Mouse (Mus musculus): ENCODE measurements around the gene Arid1b.

Arid1b gene

DNA sequence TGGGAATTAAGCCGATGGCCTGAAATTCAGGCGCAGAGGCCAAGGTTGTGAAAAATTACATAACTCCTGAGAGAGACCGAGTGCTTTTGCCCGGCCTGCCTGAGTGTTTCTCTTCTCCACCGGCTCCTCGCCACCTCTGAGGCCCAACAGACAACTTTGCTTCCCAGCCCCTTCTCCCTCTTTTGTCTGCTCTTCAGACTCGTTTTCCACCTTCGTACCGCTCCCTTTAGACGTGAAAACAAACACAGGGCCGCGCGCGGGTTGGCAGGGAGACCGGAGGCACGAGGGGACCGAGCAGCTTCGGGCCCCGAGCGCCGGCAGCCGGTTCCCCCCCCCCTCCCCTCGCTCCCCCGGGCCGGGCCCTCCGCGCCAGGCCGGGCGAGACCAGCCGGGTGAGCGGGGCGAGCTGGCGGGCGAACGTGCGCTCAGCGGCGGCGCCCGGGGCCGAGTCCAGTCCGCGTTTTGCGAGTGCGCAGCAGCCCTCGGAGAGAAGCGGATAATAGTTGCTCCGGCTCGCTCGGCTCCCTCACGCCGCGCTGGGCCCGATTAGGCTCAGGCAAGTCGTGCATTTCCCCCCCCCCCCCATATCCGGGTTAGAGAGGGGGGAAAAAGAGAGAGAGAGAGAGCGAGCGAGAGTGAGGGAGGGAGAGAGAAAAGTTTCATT, at the start of gene Arid1b:
TSS of gene Arid1b (plus strand) at position 493 of the 664 bp plus-strand sequence.
- peak; percentile 87 for DNase-seq (ENCODE audit: low spot score)

DNA sequence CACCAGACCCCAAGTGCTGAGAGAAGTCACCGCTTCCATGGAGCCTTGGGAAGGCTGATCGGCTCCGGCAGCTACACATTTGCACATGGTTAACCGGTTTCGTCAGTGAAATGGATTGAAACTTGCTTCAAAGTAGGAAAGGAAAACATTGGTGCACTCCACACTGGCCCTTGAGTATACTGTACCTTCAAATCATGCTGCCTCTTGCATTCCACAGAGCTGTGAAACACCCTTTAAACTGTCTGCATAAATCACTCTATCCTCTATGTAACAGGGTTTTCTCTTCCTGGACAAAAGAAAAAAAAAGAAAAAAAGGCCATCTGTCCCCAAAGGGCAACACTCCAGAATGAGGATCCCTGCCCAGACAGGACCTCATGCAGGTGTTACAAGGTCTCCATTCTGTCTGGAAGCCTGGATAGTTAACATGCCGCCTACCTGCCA, 48.8 kb upstream of the Arid1b start:
- DNase-seq (ENCODE audit: low spot score), result no peak

DNA sequence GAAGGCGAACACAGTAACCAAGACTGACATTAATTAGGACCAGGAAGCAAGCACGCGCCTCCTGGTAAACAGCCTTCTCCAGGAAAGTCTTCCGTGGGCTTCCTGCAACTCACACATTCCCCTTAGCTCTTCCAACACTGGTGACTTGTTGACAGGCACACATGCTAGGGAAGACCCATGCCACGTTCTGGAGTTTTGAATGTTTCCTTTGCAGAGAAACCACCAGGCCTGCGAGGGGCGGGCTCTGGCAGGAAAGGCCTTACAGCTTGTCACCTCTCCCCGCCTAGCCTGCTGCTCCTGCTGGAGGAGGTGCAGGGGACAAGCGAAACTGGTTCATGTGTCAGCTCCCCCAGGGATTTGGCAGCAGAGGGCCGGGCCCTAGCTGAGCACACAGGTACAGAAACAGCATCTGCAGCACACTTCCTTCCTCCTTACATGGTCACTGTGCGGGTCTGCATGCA, 48.2 kb upstream of the Arid1b start:
- DNase-seq (ENCODE audit: low spot score), result peak; percentile 52

DNA sequence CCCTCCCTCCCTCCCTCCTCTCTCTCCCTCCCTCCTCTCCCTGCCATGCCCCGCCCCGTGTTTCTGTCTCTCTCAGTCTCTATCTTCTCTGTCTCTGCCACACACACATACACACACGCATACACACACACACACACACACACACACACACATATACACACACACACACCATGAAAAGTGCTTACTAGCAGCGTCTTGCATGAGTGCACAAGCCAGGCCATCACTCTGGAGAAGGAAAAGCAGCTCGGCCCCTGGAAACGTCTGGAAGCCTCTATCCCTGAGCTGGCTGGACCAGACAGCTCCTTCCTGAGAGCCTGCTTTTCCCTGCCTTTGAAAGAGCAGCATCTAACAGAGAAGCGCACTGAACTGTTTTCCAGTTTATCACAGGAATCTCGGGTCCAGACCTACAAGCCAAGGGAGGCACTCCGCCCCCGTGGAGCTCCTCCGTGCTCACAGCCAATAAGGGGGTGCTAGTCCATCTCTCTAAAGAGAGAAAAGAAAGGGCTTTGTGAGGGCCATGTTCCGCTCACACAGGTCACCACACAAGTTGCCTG, 47.6 kb upstream of the Arid1b start:
- no peak for DNase-seq (ENCODE audit: low spot score)

DNA sequence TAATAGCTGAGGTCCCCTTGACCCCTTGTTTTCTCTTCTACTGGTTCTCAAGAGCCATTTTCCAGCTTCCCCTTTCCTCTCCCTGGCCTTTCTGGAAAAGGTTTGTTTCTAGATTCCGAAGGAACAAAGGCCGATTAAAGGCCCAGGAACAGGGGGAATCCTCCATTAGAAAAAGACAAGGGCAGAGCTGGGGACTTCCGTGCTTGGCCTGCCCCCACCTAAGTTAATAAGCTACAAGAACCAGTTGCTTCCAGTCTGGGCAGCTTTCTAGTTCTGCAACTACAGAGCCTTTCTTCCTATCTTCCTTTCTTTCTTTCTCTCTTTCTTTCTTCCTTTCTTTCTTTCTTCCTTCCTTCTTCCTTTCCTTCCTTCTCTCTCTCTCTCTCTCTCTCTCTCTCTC, 47.1 kb upstream of the Arid1b start:
- DNase-seq (ENCODE audit: low spot score), result no peak

DNA sequence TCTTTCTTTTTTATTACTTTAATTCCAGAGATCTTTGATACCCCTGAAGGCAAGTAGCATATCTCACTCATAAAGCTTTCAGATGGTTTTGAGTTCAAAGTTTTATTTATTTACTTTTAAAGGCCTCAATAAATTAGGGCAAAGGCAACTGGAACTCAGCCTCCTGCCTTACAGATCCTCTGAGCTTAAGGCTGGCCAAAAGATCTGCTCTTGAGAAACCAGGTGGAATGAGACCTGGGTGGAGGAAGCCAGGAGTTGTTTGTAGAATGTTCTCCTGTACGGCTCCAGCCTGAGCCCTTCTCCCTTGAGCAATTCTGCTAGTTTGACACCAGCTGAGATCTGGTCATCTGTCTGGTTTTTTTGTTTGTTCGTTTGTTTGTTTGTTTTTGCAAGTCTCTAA, 46.7 kb upstream of the Arid1b start:
- DNase-seq (ENCODE audit: low spot score), result no peak

DNA sequence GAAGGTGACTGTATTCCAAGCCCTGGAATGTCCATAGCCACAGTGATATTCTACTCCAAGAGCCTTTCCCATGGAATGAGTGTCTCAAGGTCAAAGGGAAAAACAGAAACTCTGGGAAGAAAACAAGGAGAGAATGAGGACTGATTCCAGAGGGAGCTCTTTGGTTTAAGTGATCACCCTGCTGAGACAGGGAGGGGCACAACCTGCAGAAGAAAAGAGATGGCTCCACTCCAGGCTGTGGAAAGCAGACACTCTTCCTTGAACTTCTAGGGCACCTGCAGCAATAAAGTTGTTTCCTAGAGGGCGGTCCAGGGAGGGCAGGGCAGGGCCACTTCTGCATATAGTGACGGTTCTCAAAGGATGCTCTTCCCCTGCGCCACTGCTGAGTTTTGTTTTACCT, 45.6 kb upstream of the Arid1b start:
- no peak for DNase-seq (ENCODE audit: low spot score)

DNA sequence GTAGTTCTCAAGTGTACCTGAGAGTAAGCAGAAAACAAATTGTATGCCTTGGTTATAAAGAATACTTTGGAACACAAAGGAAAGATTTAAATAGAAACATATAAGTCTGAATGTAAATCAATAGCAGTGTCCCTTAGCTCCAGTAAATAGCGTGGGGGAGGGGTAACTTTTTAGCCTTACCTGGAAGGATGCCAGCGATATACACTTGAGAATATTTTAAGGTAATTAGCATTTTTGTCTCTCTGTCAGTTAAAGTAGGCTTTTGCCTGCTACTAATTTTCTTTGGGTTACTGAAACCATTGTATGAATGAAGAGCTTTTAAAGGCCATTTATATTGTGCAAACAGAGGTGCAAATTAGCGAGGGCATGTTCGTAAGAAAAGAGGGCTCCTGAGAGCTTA, 39.7 kb upstream of the Arid1b start:
- DNase-seq (ENCODE audit: low spot score), result no peak

DNA sequence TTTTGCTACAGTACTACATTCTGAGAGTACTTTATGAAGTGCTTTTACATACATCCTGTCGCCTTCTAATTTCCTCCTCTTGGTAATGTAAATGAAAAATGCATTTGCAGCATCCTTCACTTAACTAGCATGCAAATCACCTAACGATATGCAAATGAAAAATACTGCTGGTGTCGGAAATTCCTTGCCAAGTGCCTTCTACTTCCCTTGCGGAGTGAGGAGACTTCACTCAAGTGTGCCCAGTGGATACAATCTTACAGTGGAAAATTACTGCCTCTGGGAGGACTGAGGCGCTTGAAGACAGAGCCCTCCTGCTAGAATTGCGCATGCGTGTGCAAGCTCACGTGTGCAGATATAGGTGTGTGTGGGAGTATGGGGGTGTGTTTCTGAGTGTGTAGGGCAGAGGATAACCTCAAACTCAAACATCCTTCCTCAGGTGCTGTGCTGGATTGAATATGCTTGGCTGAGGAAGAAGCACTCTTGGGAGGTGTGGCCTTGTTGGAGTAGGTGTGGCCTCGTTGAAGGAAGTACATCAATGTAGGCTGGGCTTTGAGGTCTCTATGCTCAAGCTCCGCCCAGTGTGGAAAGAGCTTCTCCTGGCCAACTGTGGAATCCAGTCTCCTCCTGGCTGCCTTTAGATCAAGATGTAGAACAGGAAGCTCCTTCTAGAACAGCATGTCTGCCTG, 29.8 kb upstream of the Arid1b start:
- DNase-seq (ENCODE audit: low spot score), result no peak

DNA sequence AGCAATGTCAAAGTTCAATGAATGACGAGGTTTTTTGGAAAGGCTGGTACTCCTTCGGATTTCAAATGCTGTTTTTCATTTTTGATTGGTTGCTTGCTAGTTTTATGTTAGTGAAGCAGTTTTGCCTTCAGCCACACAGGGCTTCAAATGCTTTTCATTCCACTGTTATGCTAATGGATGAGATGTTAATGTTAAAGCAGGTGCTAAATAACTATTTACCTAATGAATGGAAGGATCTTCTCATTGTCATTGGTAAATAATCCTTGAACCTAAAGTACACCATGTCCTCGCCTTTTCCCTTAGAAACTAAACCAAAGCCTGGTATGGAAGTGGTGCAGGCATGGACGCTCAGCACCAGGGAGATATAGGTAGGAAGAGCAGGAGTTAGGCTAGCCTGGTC, 26.9 kb upstream of the Arid1b start:
- DNase-seq (ENCODE audit: low spot score), result no peak

DNA sequence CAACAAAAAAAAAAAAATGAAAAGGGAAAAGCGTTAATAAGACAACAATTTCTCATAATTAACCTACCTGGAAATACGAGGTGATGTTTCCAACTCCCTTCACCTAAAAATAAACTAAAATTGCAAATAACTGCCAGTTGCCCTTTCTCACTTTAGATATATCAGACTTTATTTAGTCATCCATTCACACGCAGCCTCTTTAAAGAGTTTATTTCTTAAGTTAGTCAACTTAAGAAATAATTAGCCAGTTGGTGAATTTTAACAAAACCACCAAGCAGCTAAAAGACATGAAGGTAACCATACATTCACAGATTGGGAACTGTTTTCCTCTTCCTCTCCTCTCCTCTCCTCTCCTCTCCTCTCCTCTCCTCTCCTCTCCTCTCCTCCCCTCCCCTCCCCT, 26.1 kb upstream of the Arid1b start:
- DNase-seq (ENCODE audit: low spot score), result no peak

DNA sequence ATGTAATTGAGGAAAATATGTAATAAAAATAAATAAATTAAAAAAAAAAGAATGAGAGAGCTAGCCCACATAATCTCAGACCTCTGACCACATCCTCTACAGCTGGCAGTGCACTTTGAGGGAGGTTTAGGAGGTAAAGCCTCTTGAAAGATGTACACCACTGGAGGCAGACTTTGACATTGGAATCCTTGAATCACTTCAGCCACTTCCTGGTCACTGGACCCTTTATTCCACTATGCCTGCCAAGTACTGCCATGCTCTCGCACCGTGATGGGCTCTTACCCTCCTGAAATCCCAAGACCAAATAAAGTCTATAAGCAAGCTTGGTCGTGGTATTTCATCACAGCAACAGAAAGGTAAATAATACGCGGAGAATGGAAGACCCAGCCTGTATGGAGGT, 25.3 kb upstream of the Arid1b start:
- DNase-seq (ENCODE audit: low spot score), result no peak

DNA sequence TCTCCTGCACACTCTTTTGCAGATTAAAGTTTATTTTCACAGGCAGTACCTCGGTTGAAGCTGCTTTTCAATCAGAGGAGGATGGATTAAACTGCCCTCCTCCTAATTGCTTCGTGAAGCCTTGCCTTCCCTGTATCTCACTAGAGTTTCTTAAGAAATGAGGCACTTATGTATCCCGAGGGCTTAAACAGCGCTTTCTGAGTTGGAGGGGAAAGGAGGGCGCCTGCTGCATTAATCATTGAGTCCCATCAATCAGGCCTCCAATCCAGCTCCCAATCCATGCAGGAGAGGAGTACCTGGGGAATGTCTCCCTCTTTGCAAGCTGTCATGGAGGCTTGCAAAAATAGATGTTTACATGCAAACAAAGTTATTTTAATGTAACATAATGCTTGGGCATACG, 21.9 kb upstream of the Arid1b start:
- DNase-seq (ENCODE audit: low spot score), result no peak

DNA sequence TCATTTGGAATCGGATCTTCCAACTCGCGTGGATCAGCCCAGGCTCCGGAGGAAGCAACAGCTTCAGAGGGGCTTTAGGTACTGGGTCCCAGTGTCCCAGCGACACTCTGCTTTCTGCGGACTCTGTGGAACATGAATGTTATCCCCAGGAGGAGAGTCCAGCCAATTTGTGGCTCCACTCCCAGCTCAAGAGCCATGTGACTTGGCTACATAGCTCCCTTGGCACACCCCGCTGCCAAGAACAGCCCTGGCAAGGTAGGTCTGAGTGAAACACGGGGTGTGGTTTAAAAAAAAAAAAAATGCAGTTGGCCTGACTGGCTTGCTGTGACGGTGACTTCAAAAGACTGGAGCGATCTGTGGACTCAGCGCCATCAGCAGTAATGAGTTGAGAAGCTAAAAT, 19.4 kb upstream of the Arid1b start:
- DNase-seq (ENCODE audit: low spot score), result peak; percentile 72

DNA sequence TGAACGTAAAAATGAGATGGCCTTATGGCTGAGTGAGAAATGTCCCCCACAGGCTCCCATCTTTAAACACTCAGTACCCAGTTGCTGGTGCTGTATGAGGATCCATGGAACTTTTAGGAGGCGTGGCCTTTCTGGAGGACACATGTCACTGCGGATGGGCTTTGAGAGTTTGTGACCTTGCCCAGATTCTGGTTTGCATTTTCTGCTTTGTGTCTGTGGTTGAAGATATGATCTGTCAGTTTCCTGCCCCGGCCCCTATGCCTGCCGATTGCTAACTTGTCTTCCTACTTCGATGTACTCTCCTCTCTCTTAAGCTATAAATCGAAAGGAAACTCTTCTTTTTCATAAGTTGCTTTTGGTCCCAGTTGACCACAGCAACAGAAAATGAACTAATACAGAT, 14.0 kb upstream of the Arid1b start:
- no peak for DNase-seq (ENCODE audit: low spot score)

DNA sequence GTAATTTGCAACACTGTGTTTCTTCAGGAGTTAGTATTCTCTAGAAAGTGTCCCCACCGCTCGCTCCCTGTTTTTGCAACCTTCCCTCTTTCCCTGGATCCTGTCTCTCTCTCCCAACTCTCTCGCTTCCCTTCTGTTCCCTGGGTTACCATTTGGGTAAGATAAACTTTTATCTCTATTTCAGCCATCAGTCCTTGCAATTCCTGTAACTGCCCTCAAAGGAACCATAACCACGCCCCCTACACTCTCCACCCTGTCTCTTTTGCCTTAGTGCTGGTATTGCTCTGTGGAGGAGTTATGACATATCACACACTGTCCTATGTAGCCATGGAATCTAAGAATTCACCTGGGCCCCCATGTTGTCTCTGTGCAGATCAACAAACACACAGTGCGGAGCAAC, 11.3 kb upstream of the Arid1b start:
- no peak for DNase-seq (ENCODE audit: low spot score)

DNA sequence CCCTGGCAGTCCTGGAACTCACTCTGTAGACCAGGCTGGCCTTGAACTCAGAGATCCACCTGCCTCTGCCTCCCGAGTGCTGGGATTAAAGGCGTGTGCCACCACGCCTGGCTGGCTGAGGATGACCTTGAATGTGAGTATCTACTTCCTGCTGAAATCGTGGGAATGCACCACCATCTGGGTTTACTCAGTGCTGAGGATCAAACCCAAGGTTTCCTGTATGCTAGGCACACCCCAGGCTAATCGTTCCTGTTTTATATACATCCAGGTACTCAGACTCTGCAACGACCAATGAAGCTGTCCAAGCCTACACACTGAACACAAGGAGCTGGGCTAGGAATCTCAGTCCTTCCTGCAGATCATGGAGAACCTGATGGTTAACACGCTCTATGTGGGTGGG, 9.4 kb upstream of the Arid1b start:
- no peak for DNase-seq (ENCODE audit: low spot score)

DNA sequence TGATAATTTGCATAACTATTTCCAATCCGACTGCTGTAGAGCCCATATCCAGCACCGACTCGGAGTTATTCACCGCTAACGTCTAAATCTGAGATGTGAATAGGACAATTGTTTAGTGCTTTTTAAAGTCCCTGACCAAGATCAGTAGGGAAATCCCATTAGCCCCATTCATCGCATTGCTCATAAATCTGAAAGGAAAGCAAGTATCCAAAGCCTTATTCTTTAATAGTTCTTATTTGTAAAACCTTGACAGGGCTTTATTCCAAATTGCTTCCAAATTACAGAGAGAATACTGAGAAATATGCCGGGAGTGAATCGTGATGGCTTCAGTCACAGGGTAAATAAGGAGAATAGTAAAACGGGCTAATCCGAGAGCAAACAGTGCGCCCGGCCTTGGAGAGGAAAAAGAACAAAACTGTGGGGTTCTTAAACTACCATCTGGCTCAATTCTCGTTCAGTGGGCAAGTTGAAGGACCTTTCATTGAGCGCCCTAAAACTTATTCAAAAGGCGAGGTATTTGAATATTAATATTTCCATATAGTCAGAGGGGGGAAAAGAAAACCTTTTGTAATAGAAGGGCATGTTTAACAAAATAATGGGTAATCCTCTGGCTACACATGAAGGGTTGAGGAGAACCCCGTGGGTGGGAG, 3.1 kb upstream of the Arid1b start:
- no peak for DNase-seq (ENCODE audit: low spot score)

DNA sequence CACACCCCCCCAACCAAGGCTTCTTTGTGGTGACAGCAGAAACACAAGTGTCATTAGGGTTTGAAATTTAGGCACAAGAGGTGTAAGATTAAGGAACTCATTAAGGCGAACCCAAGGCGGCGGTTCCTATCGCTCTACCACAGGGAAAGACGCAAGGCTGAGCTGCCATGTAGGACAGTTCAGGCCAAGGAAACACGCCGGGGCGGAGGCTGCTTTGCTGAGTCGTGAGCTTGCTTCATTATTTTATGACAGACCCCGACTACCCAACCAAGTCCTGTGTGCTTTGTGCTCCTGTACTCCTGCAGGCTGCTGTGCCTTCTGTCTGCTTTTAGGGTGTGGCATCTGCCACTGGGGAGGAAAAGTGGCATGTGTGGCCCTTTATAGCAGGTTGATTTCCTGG, 2.5 kb upstream of the Arid1b start:
- no peak for DNase-seq (ENCODE audit: low spot score)

DNA sequence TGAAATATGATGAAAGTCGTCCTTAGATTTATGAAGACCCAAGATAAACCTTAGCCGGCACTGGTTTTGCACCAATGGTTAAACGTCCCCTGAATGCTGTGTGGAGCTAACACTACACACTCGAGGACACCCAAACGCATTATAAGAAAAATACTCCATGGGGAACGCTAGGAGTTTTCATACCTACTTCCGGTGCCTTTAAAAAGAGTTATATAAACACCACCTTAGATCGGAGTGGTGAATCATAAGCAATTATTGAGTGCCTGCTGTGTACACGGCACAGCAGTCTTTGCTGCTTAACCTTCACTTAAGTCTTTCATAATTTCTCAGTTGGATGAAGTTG, 664 bp upstream of the Arid1b start:
- no peak for DNase-seq (ENCODE audit: low spot score)

DNA sequence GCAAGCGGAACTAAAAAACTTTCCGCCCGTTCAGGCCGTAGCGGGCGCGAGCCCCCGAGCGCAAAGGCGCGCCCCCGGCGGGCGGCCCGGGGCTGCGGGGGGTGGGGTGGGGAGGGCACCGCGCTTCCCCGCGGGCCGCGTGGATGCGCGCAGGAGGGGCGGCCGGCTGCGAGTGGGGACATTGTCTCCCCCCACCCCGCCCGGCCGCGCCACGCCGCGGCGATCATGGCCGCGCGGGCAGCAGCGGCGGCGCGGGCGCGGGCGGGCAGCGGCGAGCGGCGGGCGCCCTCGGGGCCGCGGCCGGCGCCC, 326 bp downstream of the Arid1b start:
- peak; percentile 76 for DNase-seq (ENCODE audit: low spot score)

DNA sequence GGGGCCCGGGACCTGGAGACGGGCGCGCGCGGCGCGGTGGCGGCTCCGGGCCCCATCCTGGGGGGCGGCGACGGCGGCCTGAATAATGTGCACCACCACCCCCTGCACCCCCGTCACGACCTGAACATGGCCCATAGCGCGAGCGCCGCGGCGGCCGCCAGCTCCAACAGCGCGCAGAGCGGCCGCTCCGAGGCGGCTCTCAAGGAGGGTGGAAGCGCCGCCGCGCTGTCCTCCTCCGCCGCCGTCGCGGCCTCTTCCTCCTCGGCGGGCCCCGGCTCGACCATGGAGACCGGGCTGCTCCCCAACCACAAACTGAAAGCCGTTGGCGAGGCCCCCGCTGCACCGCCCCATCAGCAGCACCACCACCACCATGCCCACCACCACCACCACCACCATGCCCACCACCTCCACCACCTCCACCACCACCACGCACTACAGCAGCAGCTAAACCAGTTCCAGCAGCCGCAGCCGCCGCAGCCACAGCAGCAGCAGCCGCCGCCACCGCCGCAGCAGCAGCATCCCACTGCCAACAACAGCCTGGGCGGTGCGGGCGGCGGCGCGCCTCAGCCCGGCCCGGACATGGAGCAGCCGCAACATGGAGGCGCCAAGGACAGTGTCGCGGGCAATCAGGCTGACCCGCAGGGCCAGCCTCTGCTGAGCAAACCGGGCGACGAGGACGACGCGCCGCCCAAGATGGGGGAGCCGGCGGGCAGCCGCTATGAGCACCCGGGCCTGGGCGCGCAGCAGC, 855 bp downstream of the Arid1b start:
- peak; percentile 79 for DNase-seq (ENCODE audit: low spot score)

DNA sequence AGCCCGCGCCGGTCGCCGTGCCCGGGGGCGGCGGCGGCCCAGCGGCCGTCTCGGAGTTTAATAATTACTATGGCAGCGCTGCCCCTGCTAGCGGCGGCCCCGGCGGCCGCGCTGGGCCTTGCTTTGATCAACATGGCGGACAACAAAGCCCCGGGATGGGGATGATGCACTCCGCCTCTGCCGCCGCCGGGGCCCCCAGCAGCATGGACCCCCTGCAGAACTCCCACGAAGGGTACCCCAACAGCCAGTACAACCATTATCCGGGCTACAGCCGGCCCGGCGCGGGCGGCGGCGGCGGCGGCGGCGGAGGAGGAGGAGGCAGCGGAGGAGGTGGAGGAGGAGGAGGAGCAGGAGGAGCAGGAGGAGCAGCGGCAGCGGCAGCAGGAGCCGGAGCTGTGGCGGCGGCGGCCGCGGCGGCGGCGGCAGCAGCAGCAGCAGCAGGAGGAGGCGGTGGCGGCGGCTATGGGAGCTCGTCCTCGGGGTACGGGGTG, 1.5 kb downstream of the Arid1b start:
- DNase-seq (ENCODE audit: low spot score), result peak; percentile 80
